10 mouse cellular contexts compared by ENCODE assay signal in genomic region chr5:111416048-111416447, GRCm38 (mm10). TPM values are rescaled to one million over a fixed set of nuclear protein-coding genes. Genes with fewer than 3 reads are reported as not detected.
DNase-seq lines count a peak whose midpoint lies in the region; ATAC-seq and TF ChIP-seq lines count a peak whose summit lies in the region.
"Had no signal": no experiment of that assay in that cellular context is flagged by ENCODE, and none has a peak within 500 bp of the region (broad histone marks: within the 10 kb centered on the region; RNA-seq: fewer than 3 reads in every experiment).

No protein-coding gene starts in this region.

- H3K27ac ChIP-seq in kidney, embryonic 15.5 days: no peak overlapping the region
- peak overlapping the region; percentile 95 for H3K27ac ChIP-seq in embryonic facial prominence, embryonic 13.5 days
- H3K27ac ChIP-seq in intestine, postnatal 0 days (ENCODE audit: low read depth, low read length): no peak overlapping the region
- no peak overlapping the region for H3K27ac ChIP-seq in small intestine, adult 2 months (ENCODE audit: insufficient read depth, low read depth, low read length)

- no peak for DNase-seq in kidney, postnatal 4 days
- no peak for DNase-seq in ovary, postnatal 10 days (ENCODE audit: low spot score)
- DNase-seq in adrenal gland, postnatal 14 days: no peak
- DNase-seq in natural killer cell, adult 2 months (ENCODE audit: low spot score in 2 of 2): no peak
- DNase-seq: right cerebral cortex, adult 18-20 months had no signal

- 1% methylated on average over 13 of the region's 13 CpGs for WGBS in kidney, embryonic 15.5 days
- under 1% methylated on average over 13 of the region's 13 CpGs for WGBS in embryonic facial prominence, embryonic 13.5 days
- 2% methylated on average over 13 of the region's 13 CpGs for WGBS in intestine, postnatal 0 days
- WGBS in small intestine, adult 2 months: 6% methylated on average over 13 of the region's 13 CpGs

- ATAC-seq in kidney, embryonic 15.5 days (replicated peaks; ENCODE audit: low FRiP score): no peak
- no peak for ATAC-seq in embryonic facial prominence, embryonic 13.5 days (ENCODE audit: insufficient number of reproducible peaks, insufficient read depth, low FRiP score, low TSS enrichment, low read depth)
- no peak for ATAC-seq in intestine, postnatal 0 days

- peak overlapping the region; percentile 94 for H3K4me2 ChIP-seq in kidney, embryonic 15.5 days
- peak overlapping the region; percentile 97 for H3K4me2 ChIP-seq in embryonic facial prominence, embryonic 13.5 days
- peak overlapping the region; percentile 93 for H3K4me2 ChIP-seq in intestine, postnatal 0 days (replicated peaks; ENCODE audit: low read depth)

- no peak for TF ChIP-seq CTCF in intestine, postnatal 0 days (IDR thresholded peaks at IDR 0.05; ENCODE audit: low read depth)
- TF ChIP-seq CTCF in small intestine, adult 2 months (IDR thresholded peaks at IDR 0.05; ENCODE audit: extremely low read depth, insufficient read length, insufficient replicate concordance, low read depth, low read length): no peak

- no peaks in the 10 kb centered on the region for H3K9me3 ChIP-seq in kidney, embryonic 15.5 days (replicated peaks)
- no peaks in the 10 kb centered on the region for H3K9me3 ChIP-seq in embryonic facial prominence, embryonic 13.5 days
- H3K9me3 ChIP-seq in intestine, postnatal 0 days (ENCODE audit: control insufficient read depth): no peaks in the 10 kb centered on the region

- H3K36me3 ChIP-seq in kidney, embryonic 15.5 days: no peaks in the 10 kb centered on the region
- peaks cover 26% of the 10 kb centered on the region for H3K36me3 ChIP-seq in embryonic facial prominence, embryonic 13.5 days
- H3K36me3 ChIP-seq in intestine, postnatal 0 days (ENCODE audit: control insufficient read depth, insufficient read depth): no peaks in the 10 kb centered on the region
- H3K36me3 ChIP-seq in small intestine, adult 2 months (ENCODE audit: control insufficient read depth, insufficient read depth, low read length): no peaks in the 10 kb centered on the region

- TF ChIP-seq POLR2A in small intestine, adult 2 months (IDR thresholded peaks at IDR 0.05; ENCODE audit: low read depth, low read length): no peak

- H3K4me1 ChIP-seq in kidney, embryonic 15.5 days: peaks cover 56% of the 10 kb centered on the region
- peaks cover 55% of the 10 kb centered on the region for H3K4me1 ChIP-seq in embryonic facial prominence, embryonic 13.5 days
- H3K4me1 ChIP-seq in intestine, postnatal 0 days (replicated peaks; ENCODE audit: control insufficient read depth, insufficient read depth, low read length): no peaks in the 10 kb centered on the region
- H3K4me1 ChIP-seq in small intestine, adult 2 months (ENCODE audit: control insufficient read depth, insufficient read depth, insufficient read length, low read length): no peaks in the 10 kb centered on the region

- peaks cover 88% of the 10 kb centered on the region for H3K27me3 ChIP-seq in kidney, embryonic 15.5 days
- peaks cover 14% of the 10 kb centered on the region; the same call in 1 of the 2 replicates for H3K27me3 ChIP-seq in embryonic facial prominence, embryonic 13.5 days
- H3K27me3 ChIP-seq in intestine, postnatal 0 days (replicated peaks; ENCODE audit: control insufficient read depth, insufficient read depth, low read length): peaks cover 58% of the 10 kb centered on the region
- peaks cover 38% of the 10 kb centered on the region for H3K27me3 ChIP-seq in small intestine, adult 2 months (ENCODE audit: control insufficient read depth, insufficient read depth, low read length)

- peak overlapping the region; percentile 78 for H3K4me3 ChIP-seq in kidney, embryonic 15.5 days (replicated peaks)
- peak overlapping the region; percentile 93 for H3K4me3 ChIP-seq in embryonic facial prominence, embryonic 13.5 days
- H3K4me3 ChIP-seq in intestine, postnatal 0 days (ENCODE audit: low read depth, low read length): peak overlapping the region; percentile 59
- H3K4me3 ChIP-seq in small intestine, adult 2 months (ENCODE audit: low read depth, low read length): peak overlapping the region; percentile 74

- no peak overlapping the region for H3K9ac ChIP-seq in kidney, embryonic 15.5 days
- peak overlapping the region; percentile 99 for H3K9ac ChIP-seq in embryonic facial prominence, embryonic 13.5 days
- H3K9ac ChIP-seq in intestine, postnatal 0 days (ENCODE audit: low read depth, low read length): no peak overlapping the region

RNA-seq across cellular contexts. Expression of gene Mn1, which starts 1.1 kb away (rescaled TPM):
- 6.2 and 7.8 TPM in 2 replicates for polyA plus RNA-seq in kidney, embryonic 15.5 days (2015; fragmentation: Nextera tagmentation; extraction: Ambion mirVana)
- 46.6 and 51.3 TPM in 2 replicates for polyA plus RNA-seq in embryonic facial prominence, embryonic 13.5 days (2015; fragmentation: Nextera tagmentation; extraction: Ambion mirVana)
- polyA plus RNA-seq in intestine, postnatal 0 days (2015; fragmentation: Nextera tagmentation; extraction: Ambion mirVana): 2.8 and 3.1 TPM in 2 replicates
- polyA plus RNA-seq in small intestine, adult 2 months (2012; rRNA removed): 1.4 and 2.2 TPM in 2 replicates
- 4.6 and 5.1 TPM in 2 replicates for total RNA-seq in adrenal gland, postnatal 14 days (2021)
- total RNA-seq: MEL had no signal
